Mouse (Mus musculus) cerebellum, adult 11 months (tissue): ENCODE measurements around the gene Mrps33.

Source experiments
- DNase-seq: peaks from one replicate; pipeline ENCODE4 v3.0.0; 2022

The Mrps33 gene

DNA sequence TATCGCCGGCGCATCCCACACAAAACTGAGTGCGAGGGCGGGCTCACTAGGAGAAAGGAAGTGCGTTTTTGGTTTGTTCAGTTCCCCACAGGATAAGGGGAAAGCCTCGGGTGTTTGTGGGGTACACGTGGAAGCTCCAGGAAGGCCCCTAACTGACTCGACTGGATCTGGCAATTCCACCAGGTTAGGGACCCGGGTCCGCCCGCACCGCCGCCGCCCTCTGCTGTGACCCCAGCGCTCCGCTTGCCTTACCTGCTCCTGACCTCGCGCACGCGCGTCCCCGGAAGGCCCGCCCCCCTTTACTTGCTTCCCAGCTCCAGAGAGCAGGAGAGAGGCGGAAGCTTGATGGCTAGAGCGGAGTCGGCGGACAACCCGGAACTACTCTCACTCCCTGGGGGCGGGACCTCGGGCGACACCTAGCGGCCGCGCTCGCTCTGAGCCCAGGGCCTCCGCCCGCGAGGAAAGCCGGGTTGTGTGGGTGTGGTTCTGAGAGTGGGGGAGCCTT lies at the start of gene Mrps33:
Gene Mrps33, minus strand, starts transcription at position 377 of the 505 bp plus-strand sequence.
- peak; percentile 97 for DNase-seq

DNA sequence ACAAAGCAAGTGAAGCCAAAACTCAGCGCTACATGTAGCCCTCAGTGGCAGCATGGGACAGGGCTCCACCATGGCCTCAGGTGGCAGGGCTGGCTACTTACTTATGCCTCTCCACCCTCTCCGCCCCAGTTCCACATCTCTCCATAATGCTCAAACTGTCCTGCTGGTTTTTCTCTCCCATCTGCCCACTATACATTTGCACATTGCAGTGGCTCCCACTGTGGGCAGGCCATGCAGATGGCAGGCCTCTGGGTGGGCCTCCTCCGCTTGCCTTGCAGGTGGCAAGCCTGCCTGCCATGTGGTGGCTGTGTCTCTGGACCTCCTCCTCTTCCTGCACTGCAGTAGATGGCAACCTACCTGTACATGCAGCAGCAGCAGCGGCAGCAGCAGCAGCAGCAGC lies 38.9 kb upstream of the Mrps33 start:
- DNase-seq = no peak

- no peak for DNase-seq
These were observed 38.0 kb upstream of the Mrps33 start for GRCm38 (mm10) chr6:39848766-39849165.

GRCm38 (mm10) chr6:39847538-39847937 lies 36.8 kb upstream of the Mrps33 start:
- no peak for DNase-seq

- DNase-seq = no peak
These were observed 33.0 kb upstream of the Mrps33 start for GRCm38 (mm10) chr6:39843698-39844342.

DNA sequence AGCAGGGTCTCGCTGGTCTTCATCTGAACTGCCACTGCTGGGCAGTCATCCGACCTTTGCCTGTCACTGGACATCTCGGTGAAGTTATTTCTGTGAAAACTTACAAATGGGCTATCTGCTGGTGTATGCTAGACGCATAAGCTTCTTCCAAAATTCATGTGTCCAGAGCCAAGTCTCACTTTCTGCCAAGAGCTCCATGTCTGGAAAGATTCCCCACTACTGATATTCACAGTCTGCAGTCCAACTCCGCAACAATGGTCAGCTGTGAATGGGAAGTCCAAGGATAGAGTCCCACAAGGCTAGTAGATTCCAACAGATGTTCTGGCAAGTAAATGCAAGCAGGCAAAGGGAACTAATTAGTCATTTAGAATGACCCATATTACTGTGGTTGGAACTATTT lies 17.9 kb upstream of the Mrps33 start:
- no peak for DNase-seq

GRCm38 (mm10) chr6:39821241-39821640 lies 10.5 kb upstream of the Mrps33 start:
- DNase-seq = no peak

DNA sequence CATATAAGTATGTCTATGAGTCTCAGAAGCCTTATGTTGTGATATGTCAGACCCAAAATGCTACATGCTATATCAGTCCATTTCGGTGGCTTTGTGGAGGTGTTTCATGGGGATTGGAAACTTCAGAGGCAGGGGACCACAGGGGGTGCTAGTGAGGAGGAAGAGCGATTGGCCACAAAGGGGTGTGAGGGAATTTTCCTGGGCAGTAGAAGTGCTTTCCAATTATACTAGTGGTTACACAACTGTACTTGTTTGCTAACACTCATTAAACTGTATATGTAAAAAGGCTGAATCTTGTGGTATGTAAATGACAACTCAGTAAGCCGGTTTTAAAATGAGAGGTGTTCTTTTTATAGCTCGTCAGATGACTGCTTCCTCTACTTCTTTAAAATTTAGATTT lies 8.1 kb upstream of the Mrps33 start:
- DNase-seq = no peak

GRCm38 (mm10) chr6:39808511-39808910 lies 2.3 kb downstream of the Mrps33 start:
- no peak for DNase-seq

DNA sequence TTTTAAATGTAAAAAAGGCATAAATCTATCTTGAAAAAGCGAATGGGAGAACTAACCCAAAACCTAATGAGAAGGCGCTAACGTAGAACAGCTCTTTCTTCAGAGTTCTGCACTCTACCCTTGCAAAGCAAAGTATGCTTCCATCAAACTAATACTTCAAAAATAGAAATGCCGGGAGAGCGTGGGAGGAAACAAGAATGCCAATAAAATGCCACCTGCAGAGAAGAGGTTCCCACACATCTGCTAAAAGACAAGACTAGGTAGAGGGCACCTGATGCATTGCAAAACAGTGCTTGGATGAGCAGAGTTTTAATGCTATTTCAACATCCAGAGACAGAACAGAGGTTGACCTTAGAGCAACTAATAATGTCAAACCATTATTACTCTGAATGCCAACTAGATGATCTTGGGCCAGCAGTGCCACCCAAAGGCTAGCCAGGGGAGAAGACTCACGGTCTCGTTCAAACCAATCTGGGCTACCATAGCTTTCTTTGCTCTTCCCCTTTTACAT lies 3.7 kb downstream of the Mrps33 start:
- no peak for DNase-seq

- no peak for DNase-seq
These were observed 4.5 kb downstream of the Mrps33 start for GRCm38 (mm10) chr6:39806336-39806735.

- DNase-seq = no peak
These were observed 4.9 kb downstream of the Mrps33 start for GRCm38 (mm10) chr6:39805916-39806315.

GRCm38 (mm10) chr6:39800977-39801376 lies 9.8 kb downstream of the Mrps33 start:
- no peak for DNase-seq

- DNase-seq = no peak
These were observed 13.7 kb downstream of the Mrps33 start for GRCm38 (mm10) chr6:39797076-39797475.

DNA sequence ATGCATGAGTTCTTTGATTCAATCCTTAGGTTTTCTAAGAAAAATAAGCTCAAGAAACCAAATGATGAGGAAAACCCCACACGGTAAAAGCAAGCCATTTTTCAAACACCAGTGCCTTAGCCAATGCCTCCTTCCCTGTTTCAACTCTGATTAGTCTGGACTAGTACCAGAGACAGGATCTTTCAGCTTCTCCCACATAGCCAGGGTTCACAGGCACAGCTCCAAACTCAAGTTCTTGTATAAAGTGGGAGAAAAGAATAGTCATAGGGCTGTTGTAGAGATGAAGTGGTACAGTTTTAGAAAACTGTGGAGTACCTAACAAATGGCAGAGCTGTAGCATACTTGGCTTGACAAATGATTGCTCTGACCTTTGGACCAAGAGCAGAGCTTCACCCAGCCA lies 14.6 kb downstream of the Mrps33 start:
- no peak for DNase-seq

DNA sequence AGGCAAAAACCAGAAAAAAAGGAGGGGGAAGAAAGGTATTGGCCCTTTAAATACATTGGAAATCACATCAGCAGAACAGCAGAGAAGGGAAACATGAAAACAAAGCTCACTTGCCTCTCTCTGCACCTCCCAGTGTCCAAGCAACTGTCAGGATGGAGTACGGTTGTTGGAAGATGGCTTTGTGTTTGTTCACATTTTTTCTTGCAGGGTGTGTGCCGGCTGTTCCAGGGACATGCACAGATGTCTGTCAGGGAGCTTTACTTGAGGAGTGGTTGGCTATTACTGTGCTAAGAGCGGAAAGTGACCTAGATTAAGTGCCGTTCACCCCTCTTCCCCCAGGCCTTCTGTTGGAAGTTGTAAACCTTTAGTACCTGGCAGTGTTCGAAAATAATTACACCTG lies 19.0 kb downstream of the Mrps33 start:
- no peak for DNase-seq

DNA sequence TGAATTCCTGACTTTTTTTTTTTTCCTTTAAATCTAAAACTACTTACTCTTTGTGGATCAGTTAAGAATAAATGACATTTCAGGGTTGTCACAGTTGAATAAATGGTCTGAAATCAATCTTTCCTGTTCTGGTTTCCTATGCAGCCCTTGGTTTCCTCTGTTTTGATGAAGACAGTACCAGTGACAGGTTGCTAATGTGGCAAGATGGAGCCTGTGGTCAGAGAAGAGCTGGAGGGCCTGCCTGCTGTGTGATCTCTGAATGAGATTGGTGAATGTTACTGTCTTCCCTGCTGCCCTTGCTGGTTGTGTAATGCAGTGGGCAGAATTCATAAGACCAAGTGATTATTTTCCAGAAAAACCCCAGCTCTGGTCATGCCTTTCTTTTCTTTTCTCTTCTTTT lies 22.4 kb downstream of the Mrps33 start:
- DNase-seq = no peak

- no peak for DNase-seq
These were observed 23.0 kb downstream of the Mrps33 start for GRCm38 (mm10) chr6:39787783-39788182.

DNA sequence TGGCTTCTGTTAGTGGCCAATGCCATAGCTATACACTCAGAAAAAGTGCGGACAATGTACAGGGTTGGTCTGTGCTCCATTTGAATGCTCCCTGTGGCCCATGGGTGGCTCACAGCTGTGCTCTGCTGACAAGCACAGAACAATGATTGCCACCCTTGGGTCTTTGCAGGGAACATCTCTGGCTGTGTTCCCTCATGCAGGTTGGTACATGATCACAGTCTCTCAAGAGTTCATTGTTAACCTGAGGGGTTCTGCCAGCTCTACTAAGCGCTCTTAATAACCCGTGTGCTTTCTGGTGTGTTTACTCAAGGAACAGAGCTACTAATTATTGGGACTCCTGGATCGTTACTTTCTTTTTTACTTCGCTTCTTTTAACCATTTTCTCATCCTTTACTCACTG lies 24.8 kb downstream of the Mrps33 start:
- no peak for DNase-seq

DNA sequence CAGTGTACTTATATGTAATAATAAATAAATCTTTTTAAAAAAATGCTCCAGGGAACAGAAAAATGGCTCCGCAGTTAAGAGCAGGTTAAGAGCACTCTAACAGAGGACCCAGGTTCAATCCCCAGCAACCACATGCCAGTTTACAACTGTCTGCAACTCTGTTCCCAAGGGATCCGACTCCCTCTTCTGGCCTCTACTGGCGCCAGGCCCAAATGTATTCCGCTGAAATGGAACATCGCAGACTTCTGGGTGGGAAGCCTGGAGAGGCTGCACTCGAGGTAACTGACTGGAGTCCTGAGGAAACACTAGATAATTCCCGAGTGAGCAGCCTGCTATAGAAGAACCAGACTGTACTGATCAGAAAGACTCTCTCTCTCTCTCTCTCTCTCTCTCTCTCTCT lies 27.3 kb downstream of the Mrps33 start:
- no peak for DNase-seq

DNA sequence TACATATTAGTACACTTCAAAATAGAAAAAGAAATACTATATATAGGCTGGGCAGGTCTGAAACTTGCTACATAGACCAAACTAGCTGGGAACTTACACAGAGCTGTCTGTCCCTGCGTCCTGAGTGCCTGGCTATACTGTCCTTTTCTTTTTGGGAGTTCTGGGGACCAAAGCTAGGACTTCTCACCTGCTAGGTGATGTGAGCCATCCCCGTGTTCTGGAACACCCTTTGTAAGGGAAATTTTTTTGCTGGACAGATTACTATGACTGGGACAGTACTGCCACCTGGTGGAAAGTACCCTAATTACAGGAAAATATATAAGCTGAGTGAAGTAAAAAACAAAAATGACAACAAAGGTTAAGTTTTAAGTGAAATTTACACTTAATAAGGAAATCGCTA lies 28.2 kb downstream of the Mrps33 start:
- DNase-seq = peak; percentile 4

GRCm38 (mm10) chr6:39781766-39782530 lies 28.8 kb downstream of the Mrps33 start:
- no peak for DNase-seq

DNA sequence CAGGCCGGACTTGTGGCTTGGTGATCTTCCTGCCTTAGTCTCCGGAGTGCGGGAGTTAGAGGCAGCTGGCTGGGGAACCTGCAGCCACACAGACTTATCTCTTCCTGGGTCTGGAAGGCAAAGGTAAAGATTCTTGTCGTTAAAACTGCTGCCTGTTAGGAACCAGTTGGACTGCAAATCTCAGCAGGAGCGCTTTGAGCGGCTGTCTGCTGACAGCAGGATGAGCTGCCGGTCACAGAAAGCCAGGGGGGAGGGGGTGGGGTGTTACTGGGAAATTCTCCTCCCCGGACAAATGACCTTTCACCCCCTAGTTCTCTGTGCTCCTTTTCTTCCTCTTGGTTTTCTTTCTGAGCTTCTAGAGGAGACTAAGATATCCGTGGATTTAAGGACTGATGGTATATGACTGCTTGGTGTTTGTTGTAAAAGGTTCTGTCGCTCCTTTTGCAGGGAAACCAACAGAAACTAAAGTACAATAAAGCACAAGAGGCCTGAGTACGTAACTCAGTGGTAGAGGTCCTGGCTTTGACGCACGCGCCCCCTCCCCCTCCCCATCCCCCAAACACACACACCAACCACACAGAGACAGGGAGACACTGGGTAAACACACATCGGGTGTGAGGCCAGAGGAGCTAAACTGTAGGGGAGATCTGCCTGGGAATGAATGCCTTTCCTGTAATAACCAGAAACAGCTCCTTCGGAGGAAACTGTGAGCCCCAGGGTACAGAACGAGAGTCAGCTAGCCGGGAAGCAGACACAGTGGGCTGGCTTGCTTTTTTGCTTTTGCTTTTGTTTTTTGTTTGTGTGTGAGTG lies 29.7 kb downstream of the Mrps33 start:
- no peak for DNase-seq
